Mouse (Mus musculus): ENCODE measurements around the gene Klhl28. TPM values are rescaled to one million over a fixed set of nuclear protein-coding genes. Genes with fewer than 3 reads are reported as not detected.

Klhl28 gene
- 0.12 and 0.70 TPM in 2 replicates for polyA plus RNA-seq (2012; rRNA removed)

GRCm38 (mm10) chr12:64965124-64966026 is at the start of gene Klhl28, which contains the start of gene Togaram1:
Gene Klhl28 (minus strand): TSS chr12:64965534.
Gene Togaram1 (plus strand): TSS chr12:64965804.

GRCm38 (mm10) chr12:64917578-64918471 is 47.5 kb downstream of the Klhl28 start, which contains the start of gene Gm527:
Gene Gm527 (plus strand): TSS chr12:64917906.

Other genes starting within 250 kb of the Klhl28 start
- gene Gm527, start 47.6 kb downstream of the Klhl28 start, polyA plus RNA-seq (2012; rRNA removed), result 0.08 TPM in 1 of 2 replicates, not detected in the other
- gene Togaram1, start 270 bp upstream of the Klhl28 start, polyA plus RNA-seq (2012; rRNA removed), result 0.53 and 0.89 TPM in 2 replicates
- 0.34 and 1.0 TPM in 2 replicates for gene Prpf39, start 70.8 kb upstream of the Klhl28 start, polyA plus RNA-seq (2012; rRNA removed)
- 1.9 and 2.7 TPM in 2 replicates for gene Fkbp3, start 108.5 kb upstream of the Klhl28 start, polyA plus RNA-seq (2012; rRNA removed)
- gene Fancm, start 110.1 kb upstream of the Klhl28 start, polyA plus RNA-seq (2012; rRNA removed), result 0.21 and 0.27 TPM in 2 replicates
- gene Mis18bp1, start 207.1 kb upstream of the Klhl28 start, polyA plus RNA-seq (2012; rRNA removed), result 0.02 TPM in 1 of 2 replicates, not detected in the other